Mouse (Mus musculus): ENCODE measurements at regions not wholly inside any gene's neighbourhood (a gene's known extent, or its start where the extent isn't known, plus 50 kb on each side); places are given as distances from the start of the nearest gene placed in this dataset.

DNA sequence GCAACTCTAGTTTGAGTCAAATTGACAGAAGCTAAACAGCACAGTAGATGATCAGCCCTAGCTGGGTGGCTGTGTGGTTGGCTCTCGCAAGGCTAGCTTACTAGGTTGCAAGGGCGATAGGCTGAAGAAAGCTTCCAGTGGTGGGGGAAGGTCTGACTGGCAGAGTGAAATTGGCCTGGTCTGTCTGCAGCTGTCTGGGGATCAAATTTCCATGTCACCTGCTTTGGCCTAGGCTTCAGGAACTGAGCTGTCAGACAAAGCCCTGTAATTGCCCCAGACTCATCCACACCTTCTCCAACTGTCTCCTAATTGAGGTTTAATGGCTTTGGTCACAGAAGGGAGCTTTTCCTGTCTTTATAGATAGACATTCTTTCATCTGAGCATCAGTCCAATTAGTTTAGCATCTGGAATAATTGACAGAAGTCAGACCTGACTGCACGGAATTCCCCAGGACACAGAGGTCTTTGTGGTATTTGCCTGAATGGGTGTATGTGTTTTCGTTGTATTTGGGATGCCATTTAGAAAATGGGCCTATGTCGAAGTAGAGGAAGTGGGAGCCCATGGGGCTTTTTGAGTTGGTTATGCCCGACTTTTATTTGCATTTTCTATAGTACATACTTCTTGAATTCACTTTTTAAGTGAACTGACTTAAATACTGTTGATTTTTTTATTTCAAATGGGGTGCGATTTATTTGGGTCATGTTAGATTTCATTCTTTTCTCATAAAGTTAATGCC is 348.2 kb downstream of the Hlx start:
- TF ChIP-seq CTCF (IDR thresholded peaks at IDR 0.05; ENCODE audit: extremely low read depth, insufficient read depth, low read length) = no peak
- no peak for TF ChIP-seq POLR2A (IDR thresholded peaks at IDR 0.05; ENCODE audit: extremely low read depth, insufficient read depth, low read length)

Measured in cortical plate, adult 2 months (tissue).